Mouse (Mus musculus) cerebellum, adult 9-10 months (tissue): ENCODE data around the gene Mettl8.

ENCODE experiments used
- DNase-seq: peaks from one replicate; pipeline ENCODE4 v3.0.0; 2022

Mettl8 gene

GRCm38 (mm10) chr2:71031973-71032794, 23.2 kb downstream of the Mettl8 start:
- no peak for DNase-seq

GRCm38 (mm10) chr2:71030663-71031062, 24.7 kb downstream of the Mettl8 start:
- DNase-seq, result no peak

GRCm38 (mm10) chr2:71027631-71028030, 27.8 kb downstream of the Mettl8 start:
- no peak for DNase-seq

GRCm38 (mm10) chr2:71026787-71027186, 28.6 kb downstream of the Mettl8 start:
- no peak for DNase-seq

GRCm38 (mm10) chr2:71025576-71026315, 29.6 kb downstream of the Mettl8 start:
- DNase-seq, result no peak

GRCm38 (mm10) chr2:71023986-71024385, 31.4 kb downstream of the Mettl8 start:
- no peak for DNase-seq

- no peak for DNase-seq
Observed at GRCm38 (mm10) chr2:71022991-71023390, 32.4 kb downstream of the Mettl8 start.

GRCm38 (mm10) chr2:71020674-71021073, 34.7 kb downstream of the Mettl8 start:
- no peak for DNase-seq

GRCm38 (mm10) chr2:71019704-71020375, 35.5 kb downstream of the Mettl8 start:
- no peak for DNase-seq

- no peak for DNase-seq
Observed at GRCm38 (mm10) chr2:71019277-71019676, 36.1 kb downstream of the Mettl8 start.

GRCm38 (mm10) chr2:71013521-71013920, 41.9 kb downstream of the Mettl8 start:
- no peak for DNase-seq

GRCm38 (mm10) chr2:71011816-71012215, 43.6 kb downstream of the Mettl8 start:
- no peak for DNase-seq

- no peak for DNase-seq
Observed at GRCm38 (mm10) chr2:71004354-71004753, 51.0 kb downstream of the Mettl8 start.

- DNase-seq, result no peak
Observed at GRCm38 (mm10) chr2:71002509-71002908, 52.9 kb downstream of the Mettl8 start.

- DNase-seq, result no peak
Observed at GRCm38 (mm10) chr2:70998771-70999170, 56.6 kb downstream of the Mettl8 start.

GRCm38 (mm10) chr2:70996438-70996837, 58.9 kb downstream of the Mettl8 start:
- peak; percentile 45 for DNase-seq

GRCm38 (mm10) chr2:70995900-70996299, 59.5 kb downstream of the Mettl8 start:
- no peak for DNase-seq

- no peak for DNase-seq
Observed at GRCm38 (mm10) chr2:70993740-70994139, 61.6 kb downstream of the Mettl8 start.

- no peak for DNase-seq
Observed at GRCm38 (mm10) chr2:70992715-70993114, 62.7 kb downstream of the Mettl8 start.

GRCm38 (mm10) chr2:70990196-70990595, 65.2 kb downstream of the Mettl8 start:
- no peak for DNase-seq

GRCm38 (mm10) chr2:70989201-70990191, 65.9 kb downstream of the Mettl8 start:
- no peak for DNase-seq

- no peak for DNase-seq
Observed at GRCm38 (mm10) chr2:70978271-70978670, 77.1 kb downstream of the Mettl8 start.
